Mouse (Mus musculus) heart, adult 2 months (tissue): Measurements from ENCODE around the gene Gm20521. TPM values are rescaled to one million over a fixed set of nuclear protein-coding genes. Genes with fewer than 3 reads are reported as not detected.

Source experiments
- DNase-seq, 2 experiments: peaks; one replicate each; pipeline ENCODE4 v3.0.0; 2021
- H3K27ac ChIP-seq: fragments of 200-600 bp; 2 replicates; pipeline ENCODE4 v1.8.1; 2022
- H3K27me3 ChIP-seq: fragments of 200-500 bp; 2 replicates; pipeline ENCODE4 v1.6.1; 2012; ENCODE audit warnings: mild to moderate bottlenecking, low read length, inconsistent platforms, mixed read lengths; ENCODE audit not compliant: control insufficient read depth, insufficient read depth
- H3K36me3 ChIP-seq: fragments of 200-500 bp; 2 replicates; pipeline ENCODE4 v1.6.1; 2012; ENCODE audit warnings: low read length, inconsistent platforms; ENCODE audit not compliant: control insufficient read depth, insufficient read depth
- H3K4me1 ChIP-seq: fragments of 200-500 bp; 2 replicates; pipeline ENCODE4 v1.6.1; 2011; ENCODE audit warnings: low read length; ENCODE audit not compliant: control insufficient read depth, insufficient read depth
- H3K4me3 ChIP-seq: fragments of 200-600 bp; 2 replicates; pipeline ENCODE4 v1.8.1; 2022
- H3K79me2 ChIP-seq: fragments of 200-500 bp; replicated peaks from 2 replicates; pipeline ENCODE4 v1.6.1; 2012; ENCODE audit warnings: mild to moderate bottlenecking, inconsistent platforms, low read length, moderate library complexity, mixed read lengths; ENCODE audit not compliant: control insufficient read depth, insufficient read depth
- H3K9ac ChIP-seq: fragments of 200-500 bp; 2 replicates; pipeline ENCODE4 v1.6.1; 2012; ENCODE audit warnings: low read depth, mild to moderate bottlenecking, control low read depth, inconsistent platforms, low read length, mixed read lengths
- CTCF ChIP-seq: fragments of 200-600 bp; IDR thresholded peaks from 2 replicates; pipeline ENCODE4 v1.8.1; 2022; ENCODE audit warnings: antibody characterized with exemption, mild to moderate bottlenecking, moderate library complexity
- EP300 ChIP-seq: fragments of 200-500 bp; IDR thresholded peaks from 2 replicates; pipeline ENCODE4 v1.6.1; 2011; ENCODE audit warnings: low read depth, low read length, control low read depth; ENCODE audit not compliant: insufficient read depth
- POLR2A ChIP-seq: fragments of 200-500 bp; IDR thresholded peaks from 2 replicates; pipeline ENCODE4 v1.6.1; 2011; ENCODE audit warnings: mild to moderate bottlenecking, low read depth, low read length, control low read depth; ENCODE audit not compliant: insufficient read depth
- WGBS: fragments of 180-500 bp; shearing (Covaris S2); methylation state at CpG from one replicate; pipeline ENCODE4 v1.1.7; 2018; 5-methylcytosine and 5-hydroxymethylcytosine counted together
- intact Hi-C: fragments of 180-260 bp; cut with DNase I; formaldehyde crosslinking; loops from one replicate; pipeline ENCODE4 v1.15.1; 2025
- polyA plus RNA-seq: library from polyadenylated mRNA; depleted of rRNA; stranded (reverse); fragments of >200 nt; gene quantifications from 2 replicates; pipeline ENCODE4 v1.2.3, GENCODE M21; 2012
- total RNA-seq, 2 experiments: library from RNA; stranded (reverse); gene quantifications; 2 replicates each; pipeline ENCODE4 v1.2.3; 2021

Gene Gm20521
- total and polyA plus RNA-seq, 3 experiments, result 3.2 to 6.1 TPM; not detected in 1

DNA sequence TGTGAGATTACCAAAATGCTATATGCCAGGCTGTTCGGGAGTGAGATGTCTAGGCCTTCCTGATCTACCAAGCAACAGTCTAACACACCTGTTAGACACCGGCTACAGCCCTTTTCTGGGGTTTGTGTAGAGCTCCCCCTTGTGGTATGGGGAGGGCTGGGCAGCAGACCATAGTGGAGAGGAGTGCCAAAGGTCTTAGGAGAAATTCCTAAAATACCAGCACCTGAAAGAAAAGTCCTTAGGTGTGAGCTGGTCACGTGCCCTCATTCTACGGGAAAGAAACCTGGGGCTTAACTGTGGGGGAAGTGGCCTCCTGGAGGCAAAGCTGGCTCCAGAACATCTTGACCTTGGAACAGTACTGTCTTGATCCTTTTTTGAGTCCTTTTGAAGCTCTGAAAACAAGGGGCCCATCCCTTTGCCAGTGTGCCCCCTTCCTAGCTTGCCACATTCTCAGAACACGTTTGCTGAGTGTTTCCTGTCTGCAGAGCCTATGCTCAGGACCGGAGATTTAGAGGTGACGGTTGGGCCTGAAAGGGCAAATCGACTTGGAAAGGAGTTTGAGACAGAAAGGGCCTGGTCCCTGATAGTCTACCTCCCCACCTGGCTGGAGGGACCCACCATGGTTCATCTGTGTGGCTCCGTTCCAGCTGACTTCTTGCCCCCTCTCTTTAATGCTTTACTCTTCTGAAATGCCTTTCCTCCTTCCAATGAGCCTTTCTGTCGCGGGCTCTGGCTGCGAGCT is 56.4 kb downstream of the Gm20521 start:
- Histone ChIP-seq H3K79me2 (no peaks in the 10 kb centered on the region), H3K36me3 (no peaks in the 10 kb centered on the region), H3K27me3 (no peaks in the 10 kb centered on the region), H3K9ac (no peak overlapping the region), H3K4me1 (no peaks in the 10 kb centered on the region), H3K4me3 (no peak overlapping the region), H3K27ac (no peak overlapping the region; the same call in 1 of the 2 replicates)
- intact Hi-C loops, result loop anchor here (1.0 to 2.0 kb wide), 3 partner anchors 39 to 97 kb away; partner anchors contain the start of gene Ngdn
- DNase-seq, result peak; percentile 78 to 79
- WGBS, result 39% methylated on average over 12 of the region's 12 CpGs
- TF ChIP-seq EP300 (peak; percentile 99), CTCF (peak; percentile 92), POLR2A (peak; percentile 80)

DNA sequence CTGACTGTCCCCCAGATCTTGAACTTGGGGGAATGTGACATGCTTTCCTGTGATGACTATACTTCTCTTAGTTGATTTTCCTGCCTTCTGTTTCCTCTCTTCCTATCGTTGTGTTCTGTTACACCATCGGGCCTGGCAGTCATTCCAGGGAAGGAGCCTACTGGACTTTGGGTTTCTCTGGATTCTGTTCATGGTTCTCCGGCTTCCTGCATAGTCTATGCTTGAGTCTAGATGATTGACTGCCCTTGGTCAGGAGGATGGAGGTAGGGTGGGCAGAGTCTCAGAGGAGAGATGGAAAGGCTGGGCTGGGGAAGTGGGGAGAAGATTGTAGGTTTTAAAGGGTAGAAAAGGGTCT is 56.9 kb downstream of the Gm20521 start:
- Histone ChIP-seq H3K79me2 (no peaks in the 10 kb centered on the region), H3K36me3 (no peaks in the 10 kb centered on the region), H3K4me3 (no peak overlapping the region), H3K27me3 (no peaks in the 10 kb centered on the region), H3K9ac (no peak overlapping the region), H3K27ac (no peak overlapping the region; the same call in 1 of the 2 replicates), H3K4me1 (no peaks in the 10 kb centered on the region)
- DNase-seq, result no peak
- 35% methylated on average over 3 of the region's 3 CpGs for WGBS
- intact Hi-C loops, result no loop called here
- no peak for TF ChIP-seq CTCF
- TF ChIP-seq EP300, result no peak
- TF ChIP-seq POLR2A, result no peak; the same call in 1 of the 2 replicates

DNA sequence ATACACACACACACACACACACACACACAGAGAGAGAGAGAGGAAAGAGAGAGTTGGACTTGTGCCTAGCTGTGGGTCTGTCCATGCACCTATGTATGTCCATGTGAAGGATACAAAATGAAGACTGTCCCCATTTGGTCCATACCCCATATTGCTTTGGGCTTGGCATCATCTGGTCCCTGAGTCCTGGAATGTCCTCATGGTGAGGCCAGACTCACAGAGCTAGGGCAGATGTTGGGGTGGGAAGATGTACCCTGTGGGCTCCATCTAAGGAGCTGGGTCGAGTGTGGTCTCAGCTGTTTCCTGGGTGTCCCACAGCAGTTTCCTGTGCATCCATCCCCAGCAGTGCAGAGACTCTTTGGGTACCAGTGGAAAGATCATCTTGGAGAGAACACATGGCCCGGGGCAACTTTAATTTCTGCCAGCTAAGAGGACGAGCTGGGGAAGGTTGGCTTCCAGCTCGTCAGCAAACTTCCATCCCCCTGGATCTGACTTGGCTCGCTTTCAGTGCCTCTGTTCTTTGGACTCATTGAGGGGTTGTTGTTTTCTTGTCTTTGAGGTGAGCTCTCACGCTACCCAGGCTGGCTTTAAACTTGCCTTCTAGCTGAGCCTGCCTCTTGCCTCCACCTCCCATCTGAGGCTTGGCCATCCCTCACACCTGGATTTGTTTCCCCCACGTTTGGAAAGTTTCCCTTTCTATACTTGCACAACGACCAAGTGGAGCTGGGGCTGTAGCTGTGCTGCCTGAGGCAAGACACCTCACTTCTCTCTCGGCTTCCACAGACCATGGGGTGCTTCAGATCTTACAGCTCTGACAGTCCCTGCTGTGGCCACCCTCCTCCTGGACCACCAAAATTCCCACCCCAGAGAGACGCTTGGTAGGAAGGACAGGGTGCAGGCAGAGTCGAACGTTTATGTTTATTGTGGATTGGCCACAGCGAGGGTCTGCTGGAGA is 58.1 kb downstream of the Gm20521 start:
- H3K36me3 ChIP-seq, result no peaks in the 10 kb centered on the region
- H3K27me3 ChIP-seq, result no peaks in the 10 kb centered on the region
- no peaks in the 10 kb centered on the region for H3K4me1 ChIP-seq
- H3K9ac ChIP-seq, result no peak overlapping the region
- 41% methylated on average over 13 of the region's 13 CpGs for WGBS
- H3K27ac ChIP-seq, result no peak overlapping the region
- H3K79me2 ChIP-seq, result no peaks in the 10 kb centered on the region
- H3K4me3 ChIP-seq, result no peak overlapping the region
- no peak for DNase-seq
- intact Hi-C loops, result no loop called here
- TF ChIP-seq EP300 (peak; percentile 97), CTCF (no peak), POLR2A (peak; percentile 86)

DNA sequence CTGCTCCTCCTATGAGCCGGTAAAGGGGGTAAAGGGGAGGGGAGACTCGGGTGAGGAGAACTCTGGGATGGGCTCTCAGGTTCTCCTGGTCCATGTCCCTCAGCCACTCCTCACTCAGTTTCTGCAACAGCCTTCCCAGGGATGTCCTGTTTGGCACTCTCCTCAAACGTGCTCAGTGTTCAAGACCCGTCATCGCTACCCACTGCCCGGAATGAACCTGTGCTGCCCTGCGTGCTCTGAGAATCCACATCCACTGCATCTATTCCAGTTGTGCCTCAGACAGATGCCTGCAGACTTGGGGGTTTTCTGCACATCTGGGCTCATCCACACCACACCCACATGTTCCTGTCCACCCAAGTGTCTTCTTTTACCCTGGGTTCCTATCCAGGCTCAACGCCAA is 59.2 kb downstream of the Gm20521 start:
- intact Hi-C loops, result no loop called here
- 68% methylated on average over 8 of the region's 8 CpGs for WGBS
- TF ChIP-seq EP300 (peak; percentile 96), CTCF (no peak), POLR2A (peak; percentile 74)
- H3K4me1 ChIP-seq, result no peaks in the 10 kb centered on the region
- H3K79me2 ChIP-seq, result no peaks in the 10 kb centered on the region
- no peaks in the 10 kb centered on the region for H3K27me3 ChIP-seq
- no peak overlapping the region for H3K9ac ChIP-seq
- H3K36me3 ChIP-seq, result no peaks in the 10 kb centered on the region
- H3K27ac ChIP-seq, result no peak overlapping the region
- DNase-seq, result no peak
- H3K4me3 ChIP-seq, result no peak overlapping the region

DNA sequence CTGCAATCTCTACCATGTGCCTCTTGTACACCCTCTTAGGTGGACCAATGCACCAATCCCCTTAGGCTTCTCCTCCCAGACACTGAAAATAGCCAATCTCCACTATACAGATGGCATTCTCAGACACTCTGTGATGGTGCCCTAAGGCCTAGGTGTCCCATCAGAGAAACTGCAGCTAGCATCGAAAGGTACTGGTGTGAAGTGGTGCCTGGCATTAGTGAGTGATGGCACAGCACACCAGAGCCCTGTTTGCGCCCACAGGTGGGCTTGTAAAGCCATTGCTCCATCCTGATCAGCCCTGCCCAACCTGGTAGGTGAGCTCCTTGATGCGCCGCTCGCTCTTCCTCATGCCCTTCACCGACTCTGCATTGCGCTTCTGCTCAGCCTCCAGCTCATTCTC is 60.7 kb downstream of the Gm20521 start:
- 82% methylated on average over 7 of the region's 7 CpGs for WGBS
- Histone ChIP-seq H3K4me3 (no peak overlapping the region), H3K9ac (0 out of 2 replicates have a peak overlapping the region, but pooled peaks have one; percentile 14), H3K27me3 (no peaks in the 10 kb centered on the region), H3K79me2 (no peaks in the 10 kb centered on the region), H3K4me1 (no peaks in the 10 kb centered on the region), H3K27ac (no peak overlapping the region; the same call in 1 of the 2 replicates), H3K36me3 (no peaks in the 10 kb centered on the region)
- TF ChIP-seq CTCF (no peak), POLR2A (peak; percentile 60), EP300 (peak; percentile 62)
- intact Hi-C loops, result no loop called here
- no peak for DNase-seq

DNA sequence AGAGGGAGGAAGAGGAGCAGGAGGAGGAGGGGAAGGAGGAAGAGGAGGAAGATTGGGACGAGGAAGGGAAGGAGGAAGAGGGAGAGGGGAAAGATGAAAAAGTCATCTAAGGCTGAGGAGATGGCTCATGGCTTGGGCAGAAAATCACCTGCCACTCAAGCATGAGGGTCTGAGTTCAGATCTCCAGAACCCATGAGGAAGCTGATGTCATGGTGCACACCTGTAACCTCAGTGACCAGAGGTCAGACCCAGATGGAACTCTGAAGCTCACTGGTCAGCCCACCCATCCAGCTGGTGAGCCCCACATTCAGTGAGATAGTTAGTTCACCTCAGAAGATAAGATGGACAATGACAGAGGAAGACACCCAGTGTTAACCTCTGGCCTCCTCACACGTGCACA is 61.7 kb downstream of the Gm20521 start:
- H3K4me3 ChIP-seq, result no peak overlapping the region
- no peaks in the 10 kb centered on the region for H3K36me3 ChIP-seq
- H3K27me3 ChIP-seq, result no peaks in the 10 kb centered on the region
- WGBS, result 22% methylated on average over 2 of the region's 2 CpGs
- intact Hi-C loops, result no loop called here
- H3K9ac ChIP-seq, result no peak overlapping the region
- DNase-seq, result no peak
- H3K79me2 ChIP-seq, result no peaks in the 10 kb centered on the region
- TF ChIP-seq EP300 (peak; percentile 98; the same call in 1 of the 2 replicates), CTCF (no peak), POLR2A (no peak; the same call in none of the 2 replicates)
- no peak overlapping the region for H3K27ac ChIP-seq
- H3K4me1 ChIP-seq, result no peaks in the 10 kb centered on the region
